Mouse (Mus musculus) lung, postnatal 10 days (tissue): Measurements from ENCODE around the gene Nbr1.
"Not testable (repeated sequence)": the region's sequence is repeated elsewhere in the genome, so short reads cannot be mapped to it uniquely, and the experiment has no call there.

Experiments
- DNase-seq: peaks from one replicate; pipeline ENCODE4 v3.0.0; 2021

The Nbr1 gene

DNA sequence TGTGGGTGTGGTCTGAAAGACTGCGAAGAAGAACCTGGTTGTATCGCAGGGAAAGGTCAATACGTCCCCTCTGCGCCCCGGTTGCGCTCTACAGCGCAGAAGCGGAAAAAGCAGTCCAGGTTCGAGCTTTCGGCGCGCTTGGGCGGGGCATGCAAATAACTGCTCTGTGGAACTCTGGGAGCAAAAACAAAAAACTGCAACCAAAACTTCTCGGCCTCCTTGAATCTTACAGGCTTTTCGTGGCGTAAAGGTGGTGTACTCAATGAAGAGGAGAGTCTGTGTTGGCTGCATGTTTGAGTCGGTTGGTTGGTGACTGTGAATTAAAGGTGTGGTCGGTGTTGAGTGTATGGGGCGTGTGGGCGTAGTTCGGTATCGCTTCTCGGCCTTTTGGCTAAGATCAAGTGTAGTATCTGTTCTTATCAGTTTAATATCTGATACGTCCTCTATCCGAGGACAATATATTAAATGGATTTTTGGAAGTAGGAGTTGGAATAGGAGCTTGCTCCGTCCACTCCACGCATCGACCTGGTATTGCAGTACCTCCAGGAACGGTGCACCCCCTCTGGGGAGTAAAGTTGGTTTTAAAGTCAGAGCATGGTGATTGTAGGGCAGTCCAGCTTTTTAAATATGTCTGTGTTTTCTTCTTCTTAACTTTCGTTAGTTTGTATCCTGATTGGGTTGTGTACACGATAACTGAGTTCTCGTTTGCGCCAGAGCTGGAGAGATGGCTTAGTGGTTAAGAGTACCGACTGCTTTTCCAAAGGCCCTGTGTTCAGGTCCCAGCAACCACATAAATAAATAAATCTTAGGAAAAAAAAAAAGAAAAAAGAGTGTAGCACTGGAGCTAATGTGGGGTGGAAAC, 75.3 kb downstream of the Nbr1 start, which contains the start of gene Rdm1:
TSS of gene Rdm1 (plus strand) at position 201 of the 862 bp plus-strand sequence.
- peak; percentile 89 for DNase-seq

- DNase-seq = peak; percentile 93
These were observed 76.1 kb downstream of the Nbr1 start for GRCm38 (mm10) chr11:101627857-101628559.

- not testable (repeated sequence) for DNase-seq
These were observed 76.9 kb downstream of the Nbr1 start for GRCm38 (mm10) chr11:101628733-101629417.
